Mouse (Mus musculus): ENCODE data around the gene Tcf25.
"Not testable (repeated sequence)": the region's sequence is repeated elsewhere in the genome, so short reads cannot be mapped to it uniquely, and the experiment has no call there.

Tcf25 gene

GRCm38 (mm10) chr8:123429722-123430013 lies 56.1 kb downstream of the Tcf25 start:
- not testable (repeated sequence) for DNase-seq (ENCODE audit: low spot score)

- not testable (repeated sequence) for DNase-seq (ENCODE audit: low spot score)
Measured at GRCm38 (mm10) chr8:123430936-123431335, 57.4 kb downstream of the Tcf25 start.

- DNase-seq (ENCODE audit: low spot score), result no peak
Measured at GRCm38 (mm10) chr8:123431616-123432365, 58.2 kb downstream of the Tcf25 start.

- no peak for DNase-seq (ENCODE audit: low spot score)
Measured at GRCm38 (mm10) chr8:123432381-123432780, 58.8 kb downstream of the Tcf25 start.

GRCm38 (mm10) chr8:123433241-123433974 lies 59.9 kb downstream of the Tcf25 start:
- not testable (repeated sequence) for DNase-seq (ENCODE audit: low spot score)

GRCm38 (mm10) chr8:123441788-123442187 lies 68.2 kb downstream of the Tcf25 start:
- no peak for DNase-seq (ENCODE audit: low spot score)

GRCm38 (mm10) chr8:123442351-123442750 lies 68.8 kb downstream of the Tcf25 start:
- no peak for DNase-seq (ENCODE audit: low spot score)

- DNase-seq (ENCODE audit: low spot score), result peak; percentile 95
Measured at GRCm38 (mm10) chr8:123442871-123443575, 69.5 kb downstream of the Tcf25 start.

- no peak for DNase-seq (ENCODE audit: low spot score)
Measured at GRCm38 (mm10) chr8:123443576-123443921, 70.0 kb downstream of the Tcf25 start.

GRCm38 (mm10) chr8:123444131-123444530 lies 70.6 kb downstream of the Tcf25 start:
- no peak for DNase-seq (ENCODE audit: low spot score)

GRCm38 (mm10) chr8:123445981-123446380 lies 72.4 kb downstream of the Tcf25 start:
- DNase-seq (ENCODE audit: low spot score), result no peak

GRCm38 (mm10) chr8:123446799-123447198 lies 73.2 kb downstream of the Tcf25 start:
- DNase-seq (ENCODE audit: low spot score), result no peak

GRCm38 (mm10) chr8:123450783-123451182 lies 77.2 kb downstream of the Tcf25 start:
- DNase-seq (ENCODE audit: low spot score), result no peak

GRCm38 (mm10) chr8:123451747-123452146 lies 78.2 kb downstream of the Tcf25 start:
- not testable (repeated sequence) for DNase-seq (ENCODE audit: low spot score)

GRCm38 (mm10) chr8:123452149-123452548 lies 78.6 kb downstream of the Tcf25 start:
- no peak for DNase-seq (ENCODE audit: low spot score)

GRCm38 (mm10) chr8:123453291-123453690 lies 79.7 kb downstream of the Tcf25 start:
- no peak for DNase-seq (ENCODE audit: low spot score)
